Mouse (Mus musculus) liver, adult 2 months (tissue): ENCODE data around the gene Exoc3l.

Experiments used
- CTCF ChIP-seq: fragments of 200-500 bp; IDR thresholded peaks from 2 replicates; pipeline ENCODE4 v1.5.1; 2011; ENCODE audit warnings: low read depth, low read length, control low read depth
- POLR2A ChIP-seq: fragments of 200-500 bp; IDR thresholded peaks from 2 replicates; pipeline ENCODE4 v1.6.1; 2011; ENCODE audit warnings: low read length, control low read depth; ENCODE audit not compliant: insufficient read depth; ENCODE audit errors: extremely low read depth

- TF ChIP-seq POLR2A = no peak
- no peak for TF ChIP-seq CTCF
Observed at GRCm38 (mm10) chr8:105303874-105304273, 8.0 kb upstream of the Exoc3l start.
